Mouse (Mus musculus): ENCODE measurements around the gene Stn1.

DNA sequence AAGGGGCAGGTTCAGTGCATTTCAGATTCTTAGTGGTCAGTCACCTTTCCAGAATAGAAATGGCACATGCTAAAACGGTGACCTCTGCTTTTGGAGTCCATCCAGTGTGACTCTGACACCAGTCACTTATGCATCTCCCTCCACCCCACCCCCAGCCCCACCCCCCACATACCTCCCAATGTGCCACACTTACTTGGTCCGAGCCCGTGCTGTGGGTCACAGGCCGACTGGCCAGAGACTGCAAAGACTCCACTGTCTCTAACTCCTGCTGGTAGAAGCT lies 23.7 kb downstream of the Stn1 start:
- no peak for TF ChIP-seq CTCF (IDR thresholded peaks at IDR 0.05; ENCODE audit: low read depth)
- TF ChIP-seq EP300 (IDR thresholded peaks at IDR 0.05; ENCODE audit: low read depth), result no peak
